Mouse (Mus musculus) E14TG2a.4 (cell line): Measurements from ENCODE around the gene Nemp1.

Experiments used
- CTCF ChIP-seq: conservative IDR thresholded peaks from 2 replicates; pipeline ENCODE4 v1.5.1; 2014; ENCODE audit warnings: low read length
- POU5F1 ChIP-seq: IDR thresholded peaks from 2 replicates; pipeline ENCODE4 v1.6.1; 2014; ENCODE audit warnings: low read length, borderline replicate concordance

DNA sequence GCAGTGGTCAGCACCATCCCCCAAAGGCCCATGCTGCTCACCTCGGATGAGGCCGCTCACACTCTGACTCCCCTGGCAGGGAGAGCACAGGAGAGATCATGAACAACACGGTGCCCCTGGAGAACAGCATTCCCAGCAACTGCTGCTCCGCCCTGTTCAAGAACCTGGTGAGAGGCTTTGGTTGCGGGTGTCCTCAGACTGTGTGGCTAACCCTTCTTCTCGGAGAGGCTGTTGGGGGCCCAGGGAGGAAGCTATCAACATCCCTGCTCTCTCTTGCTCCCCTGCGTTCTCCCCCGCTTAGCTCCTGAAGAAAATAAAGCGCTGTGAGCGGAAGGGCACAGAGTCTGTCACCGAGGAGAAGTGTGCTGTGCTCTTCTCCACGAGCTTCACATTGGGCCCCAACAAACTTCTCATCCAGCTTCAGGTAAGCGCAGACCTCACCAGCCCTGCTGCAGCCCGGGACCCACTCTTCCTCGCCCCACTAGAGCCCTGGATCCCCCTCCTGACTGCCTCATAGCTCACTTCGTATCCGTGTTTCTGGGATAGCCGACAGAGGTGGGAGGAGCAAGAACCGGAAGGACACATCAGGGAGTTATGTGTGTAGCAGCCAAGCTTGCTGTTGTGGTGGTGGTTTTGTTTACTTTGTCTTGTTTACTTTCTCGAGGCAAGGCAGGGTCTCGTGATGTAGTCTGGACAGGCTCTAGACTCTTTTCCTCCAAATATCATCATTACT lies 13.6 kb upstream of the Nemp1 start:
- TF ChIP-seq CTCF = no peak
- TF ChIP-seq POU5F1 = no peak
